Mouse (Mus musculus) MEL (cell line): ENCODE measurements around the gene Qprt. TPM values are rescaled to one million over a fixed set of nuclear protein-coding genes. Genes with fewer than 3 reads are reported as not detected.

Source experiments
- DNase-seq: peaks from one replicate; pipeline ENCODE4 v3.0.0; 2011; ENCODE audit warnings: low read depth, low spot score
- H3K27ac ChIP-seq: 2 replicates; pipeline ENCODE4 v1.5.1; 2012; ENCODE audit warnings: low read depth, mild to moderate bottlenecking, control low read depth, low read length, moderate library complexity; ENCODE audit not compliant: control insufficient read depth
- H3K27me3 ChIP-seq, 2 experiments: fragments of 150-350 bp in 1 of 2; sonication (generic) in 1 of 2; 2 replicates each; pipeline ENCODE4 v1.6.1; 2012; ENCODE audit warnings: low read length in 2 of 2, mild to moderate bottlenecking in 2 of 2, improper control_type of control experiment in 1 of 2, moderate library complexity in 1 of 2; ENCODE audit not compliant: insufficient read depth in 2 of 2, control insufficient read depth in 1 of 2
- H3K36me3 ChIP-seq, 2 experiments: 2 replicates each; pipeline ENCODE4 v1.6.1; 2012 to 2014; ENCODE audit warnings: low read length in 2 of 2, improper control_type of control experiment in 1 of 2, inconsistent platforms in 1 of 2, mild to moderate bottlenecking in 1 of 2; ENCODE audit not compliant: insufficient read depth in 2 of 2, control insufficient read depth in 1 of 2
- H3K4me1 ChIP-seq, 2 experiments: fragments of 150-350 bp in 1 of 2; sonication (generic) in 1 of 2; 2 replicates each; pipeline ENCODE4 v1.6.1; 2012; ENCODE audit warnings: low read length in 2 of 2, improper control_type of control experiment in 1 of 2, mild to moderate bottlenecking in 1 of 2; ENCODE audit not compliant: insufficient read depth in 2 of 2, control insufficient read depth in 1 of 2
- H3K4me3 ChIP-seq, 2 experiments: fragments of 150-350 bp in 1 of 2; sonication (generic) in 1 of 2; 2 replicates each; pipeline ENCODE4 v1.5.1; 2012; ENCODE audit warnings: low read depth in 2 of 2, low read length in 2 of 2, mild to moderate bottlenecking in 2 of 2, moderate library complexity in 2 of 2, control low read depth in 1 of 2, improper control_type of control experiment in 1 of 2; ENCODE audit not compliant: control insufficient read depth in 1 of 2, insufficient read depth in 1 of 2
- H3K79me2 ChIP-seq: 2 replicates; pipeline ENCODE4 v1.6.1; 2012; ENCODE audit warnings: mild to moderate bottlenecking, low read length, moderate library complexity; ENCODE audit not compliant: control insufficient read depth, poor library complexity, insufficient read depth
- H3K9ac ChIP-seq: 2 replicates; pipeline ENCODE4 v1.6.1; 2012; ENCODE audit warnings: low read depth, mild to moderate bottlenecking, control low read depth, low read length, moderate library complexity; ENCODE audit not compliant: control insufficient read depth, poor library complexity, severe bottlenecking
- H3K9me3 ChIP-seq: fragments of 150-350 bp; sonication (generic); replicated peaks from 2 replicates; pipeline ENCODE4 v1.6.1; 2012; ENCODE audit warnings: mild to moderate bottlenecking, low read length, improper control_type of control experiment, moderate library complexity; ENCODE audit not compliant: insufficient read depth
- CHD2 ChIP-seq: IDR thresholded peaks from 2 replicates; pipeline ENCODE4 v1.6.1; 2011; ENCODE audit warnings: low read length, improper control_type of control experiment
- EP300 ChIP-seq, 2 experiments: IDR thresholded peaks; 2 replicates each; pipeline ENCODE4 v1.6.1; 2011; ENCODE audit warnings: improper control_type of control experiment in 2 of 2, low read length in 2 of 2, low read depth in 1 of 2, mild to moderate bottlenecking in 1 of 2
- GATA1 ChIP-seq: IDR thresholded peaks from 2 replicates; pipeline ENCODE4 v1.6.1; 2011; ENCODE audit warnings: low read depth, low read length, improper control_type of control experiment
- JUND ChIP-seq: IDR thresholded peaks from 2 replicates; pipeline ENCODE4 v1.6.1; 2011; ENCODE audit warnings: low read depth, mild to moderate bottlenecking, improper control_type of control experiment, low read length
- KAT2A ChIP-seq: conservative IDR thresholded peaks from 2 replicates; pipeline ENCODE4 v1.6.1; 2012; ENCODE audit warnings: low read depth, low read length, improper control_type of control experiment, inconsistent platforms
- MAFK ChIP-seq: IDR thresholded peaks from 2 replicates; pipeline ENCODE4 v1.6.1; 2011; ENCODE audit warnings: low read depth, mild to moderate bottlenecking, low read length, improper control_type of control experiment, borderline replicate concordance
- MAX ChIP-seq: IDR thresholded peaks from 2 replicates; pipeline ENCODE4 v1.6.1; 2011; ENCODE audit warnings: low read length, improper control_type of control experiment
- MAZ ChIP-seq: IDR thresholded peaks from 2 replicates; pipeline ENCODE4 v1.6.1; 2012; ENCODE audit warnings: low read depth, mild to moderate bottlenecking, inconsistent platforms, low read length, improper control_type of control experiment
- MYB ChIP-seq: IDR thresholded peaks from 2 replicates; pipeline ENCODE4 v1.6.1; 2011; ENCODE audit warnings: mild to moderate bottlenecking, low read depth, low read length, improper control_type of control experiment
- MYC ChIP-seq: IDR thresholded peaks from 2 replicates; pipeline ENCODE4 v1.6.1; 2011; ENCODE audit warnings: low read depth, mild to moderate bottlenecking, low read length, improper control_type of control experiment, moderate library complexity
- NRF1 ChIP-seq: IDR thresholded peaks from 2 replicates; pipeline ENCODE4 v1.6.1; 2014; ENCODE audit warnings: low read depth, mild to moderate bottlenecking, inconsistent platforms, low read length, improper control_type of control experiment, moderate library complexity; ENCODE audit not compliant: poor library complexity, insufficient read depth, severe bottlenecking
- POLR2A ChIP-seq, 2 experiments: IDR thresholded peaks; 2 replicates each; pipeline ENCODE4 v1.6.1; 2011 to 2012; ENCODE audit warnings: low read length in 2 of 2, mild to moderate bottlenecking in 2 of 2, control low read depth in 1 of 2, improper control_type of control experiment in 1 of 2, low read depth in 1 of 2, moderate library complexity in 1 of 2; ENCODE audit not compliant: control insufficient read depth in 1 of 2, insufficient read depth in 1 of 2, poor library complexity in 1 of 2
- SIN3A ChIP-seq: IDR thresholded peaks from 2 replicates; pipeline ENCODE4 v1.6.1; 2012; ENCODE audit warnings: low read length, improper control_type of control experiment, inconsistent platforms
- TAL1 ChIP-seq: IDR thresholded peaks from 2 replicates; pipeline ENCODE4 v1.6.1; 2012; ENCODE audit warnings: mild to moderate bottlenecking, inconsistent platforms, low read length, moderate library complexity, mixed read lengths
- TBP ChIP-seq: IDR thresholded peaks from 2 replicates; pipeline ENCODE4 v1.8.0; 2011; ENCODE audit warnings: low read depth, low read length, improper control_type of control experiment
- USF1 ChIP-seq: IDR thresholded peaks from 2 replicates; pipeline ENCODE4 v1.6.1; 2014; ENCODE audit warnings: low read depth, mild to moderate bottlenecking, inconsistent platforms, low read length, improper control_type of control experiment, moderate library complexity
- ZMIZ1 ChIP-seq: IDR thresholded peaks from 2 replicates; pipeline ENCODE4 v1.6.1; 2012; ENCODE audit warnings: low read depth, mild to moderate bottlenecking, inconsistent platforms, low read length, improper control_type of control experiment, moderate library complexity
- ZNF384 ChIP-seq: IDR thresholded peaks from 2 replicates; pipeline ENCODE4 v1.6.1; 2012; ENCODE audit warnings: low read depth, mild to moderate bottlenecking, inconsistent platforms, low read length, improper control_type of control experiment
- polyA plus RNA-seq, 2 experiments: library from polyadenylated mRNA; stranded (reverse) in 1 of 2; unstranded in 1 of 2; fragments of >175 nt in 1 of 2; fragments of >200 nt in 1 of 2; gene quantifications; 2 replicates each; pipeline versions ENCODE4 v1.2.1 to v1.2.4; 2012; ENCODE audit warnings: low replicate concordance in 2 of 2, low read depth in 1 of 2; ENCODE audit not compliant: insufficient read length in 2 of 2, insufficient read depth in 1 of 2, missing spikeins in 1 of 2
- total RNA-seq: library from RNA; depleted of rRNA; stranded (reverse); fragments of 300-350 nt; gene quantifications from 2 replicates; pipeline ENCODE4 v1.2.3, GENCODE M21; 2012

Gene Qprt
- total and polyA plus RNA-seq, 3 experiments = 2.7 to 3.7 TPM; not detected in 1

GRCm38 (mm10) chr7:127165607-127166493 is 43.8 kb upstream of the Qprt start:
- H3K27ac ChIP-seq = 0 out of 2 replicates have a peak overlapping the region, but pooled peaks have one; percentile 16
- no peaks in the 10 kb centered on the region for H3K79me2 ChIP-seq
- H3K4me1 ChIP-seq = peaks cover 18 to 24% of the 10 kb centered on the region in 2 experiments
- no peak for DNase-seq
- H3K4me3 ChIP-seq = no peak overlapping the region
- no peak overlapping the region for H3K9ac ChIP-seq
- peaks cover 0 to 27% of the 10 kb centered on the region in 2 experiments; a peak in 2 of 4 replicates for H3K36me3 ChIP-seq
- no peaks in the 10 kb centered on the region for H3K27me3 ChIP-seq
- no peak for TF ChIP-seq MYB
- TF ChIP-seq USF1 = 0 out of 2 replicates have a peak, but pooled peaks have one; percentile 13
- TF ChIP-seq TAL1 = 0 out of 2 replicates have a peak, but pooled peaks have one; percentile 10
- H3K9me3 ChIP-seq = no peaks in the 10 kb centered on the region

GRCm38 (mm10) chr7:127164002-127164401 is 42.0 kb upstream of the Qprt start:
- TF ChIP-seq EP300 (IDR thresholded peaks at IDR 0.05; ENCODE audit: low read depth in 1 of 2, low read length in 2 of 2) = no peak
- TF ChIP-seq USF1 = no peak
- peak; percentile 92 for TF ChIP-seq ZNF384
- TF ChIP-seq ZMIZ1 = no peak
- TF ChIP-seq MYC = 0 out of 2 replicates have a peak, but pooled peaks have one; percentile 46
- TF ChIP-seq CHD2 = no peak
- no peak for TF ChIP-seq KAT2A
- H3K36me3 ChIP-seq = peaks cover 0 to 27% of the 10 kb centered on the region in 2 experiments; a peak in 2 of 4 replicates
- H3K9me3 ChIP-seq = no peaks in the 10 kb centered on the region
- peaks cover 18 to 24% of the 10 kb centered on the region in 2 experiments for H3K4me1 ChIP-seq
- no peaks in the 10 kb centered on the region for H3K79me2 ChIP-seq
- H3K9ac ChIP-seq = no peak overlapping the region
- H3K27me3 ChIP-seq = no peaks in the 10 kb centered on the region
- H3K27ac ChIP-seq = no peak overlapping the region
- H3K4me3 ChIP-seq = no peak overlapping the region
- peak; percentile 64 for DNase-seq

GRCm38 (mm10) chr7:127162546-127162945 is 40.5 kb upstream of the Qprt start:
- Histone ChIP-seq H3K4me3 (no peak overlapping the region), H3K27ac (no peak overlapping the region), H3K36me3 (peaks cover 0 to 28% of the 10 kb centered on the region in 2 experiments; a peak in 2 of 4 replicates), H3K9ac (no peak overlapping the region), H3K27me3 (no peaks in the 10 kb centered on the region), H3K79me2 (no peaks in the 10 kb centered on the region), H3K9me3 (no peaks in the 10 kb centered on the region), H3K4me1 (peaks cover 18 to 28% of the 10 kb centered on the region in 2 experiments)
- no peak for DNase-seq
- TF ChIP-seq NRF1 = no peak
- no peak for TF ChIP-seq GATA1
- no peak for TF ChIP-seq USF1
- no peak for TF ChIP-seq MYB
- no peak for TF ChIP-seq JUND
- TF ChIP-seq SIN3A = no peak
- TF ChIP-seq MAFK = no peak
- no peak for TF ChIP-seq MAZ
- TF ChIP-seq TBP = no peak
- TF ChIP-seq TAL1 = no peak
- no peak for TF ChIP-seq MAX
- no peak for TF ChIP-seq ZMIZ1
- no peak for TF ChIP-seq POLR2A (IDR thresholded peaks at IDR 0.05; ENCODE audit: control insufficient read depth in 1 of 2, insufficient read depth in 1 of 2, low read depth in 1 of 2, low read length in 2 of 2, poor library complexity in 1 of 2)
- no peak for TF ChIP-seq ZNF384
- TF ChIP-seq, all 39 proteins: peak for 0
